Mouse (Mus musculus) testis, postnatal 14 days (tissue): ENCODE measurements around the gene 4931440F15Rik.
"Not testable (repeated sequence)": the region's sequence is repeated elsewhere in the genome, so short reads cannot be mapped to it uniquely, and the experiment has no call there.

Source experiments
- DNase-seq: peaks from one replicate; pipeline ENCODE4 v3.0.0; 2021; ENCODE audit warnings: low spot score

Gene 4931440F15Rik

GRCm38 (mm10) chr11:29825271-29825718 lies at the start of gene 4931440F15Rik:
Gene 4931440F15Rik, minus strand, starts transcription at chr11:29825668.
- DNase-seq = not testable (repeated sequence)

- DNase-seq = not testable (repeated sequence)
These were observed 49.3 kb upstream of the 4931440F15Rik start for GRCm38 (mm10) chr11:29874781-29875180.

- DNase-seq = no peak
These were observed 44.7 kb upstream of the 4931440F15Rik start for GRCm38 (mm10) chr11:29870174-29870573.

- DNase-seq = no peak
These were observed 38.8 kb upstream of the 4931440F15Rik start for GRCm38 (mm10) chr11:29864269-29864668.

GRCm38 (mm10) chr11:29861750-29862397 lies 36.4 kb upstream of the 4931440F15Rik start:
- DNase-seq = no peak

GRCm38 (mm10) chr11:29861040-29861439 lies 35.6 kb upstream of the 4931440F15Rik start:
- no peak for DNase-seq

GRCm38 (mm10) chr11:29840606-29841227 lies 15.2 kb upstream of the 4931440F15Rik start:
- DNase-seq = no peak

GRCm38 (mm10) chr11:29839781-29840180 lies 14.3 kb upstream of the 4931440F15Rik start:
- no peak for DNase-seq

GRCm38 (mm10) chr11:29837066-29837465 lies 11.6 kb upstream of the 4931440F15Rik start:
- no peak for DNase-seq

GRCm38 (mm10) chr11:29827729-29828128 lies 2.3 kb upstream of the 4931440F15Rik start:
- no peak for DNase-seq

- no peak for DNase-seq
These were observed 533 bp upstream of the 4931440F15Rik start for GRCm38 (mm10) chr11:29826001-29826400.

- DNase-seq = not testable (repeated sequence)
These were observed 796 bp downstream of the 4931440F15Rik start for GRCm38 (mm10) chr11:29824474-29825270.

- DNase-seq = no peak
These were observed 2.3 kb downstream of the 4931440F15Rik start for GRCm38 (mm10) chr11:29823141-29823540.

GRCm38 (mm10) chr11:29815670-29816069 lies 9.8 kb downstream of the 4931440F15Rik start:
- no peak for DNase-seq

GRCm38 (mm10) chr11:29815261-29815660 lies 10.2 kb downstream of the 4931440F15Rik start:
- no peak for DNase-seq

- DNase-seq = no peak
These were observed 12.2 kb downstream of the 4931440F15Rik start for GRCm38 (mm10) chr11:29813267-29813666.

GRCm38 (mm10) chr11:29812475-29812874 lies 13.0 kb downstream of the 4931440F15Rik start:
- DNase-seq = no peak

- no peak for DNase-seq
These were observed 15.1 kb downstream of the 4931440F15Rik start for GRCm38 (mm10) chr11:29810324-29810723.

GRCm38 (mm10) chr11:29808981-29809589 lies 16.4 kb downstream of the 4931440F15Rik start:
- DNase-seq = no peak

- DNase-seq = no peak
These were observed 17.1 kb downstream of the 4931440F15Rik start for GRCm38 (mm10) chr11:29808173-29808980.

- no peak for DNase-seq
These were observed 18.1 kb downstream of the 4931440F15Rik start for GRCm38 (mm10) chr11:29807325-29807724.
